Mouse (Mus musculus): ENCODE data around the gene Egln3. TPM values are rescaled to one million over a fixed set of nuclear protein-coding genes. Genes with fewer than 3 reads are reported as not detected.

Gene Egln3
- polyA plus RNA-seq, 1 experiment: 6.3 TPM

DNA sequence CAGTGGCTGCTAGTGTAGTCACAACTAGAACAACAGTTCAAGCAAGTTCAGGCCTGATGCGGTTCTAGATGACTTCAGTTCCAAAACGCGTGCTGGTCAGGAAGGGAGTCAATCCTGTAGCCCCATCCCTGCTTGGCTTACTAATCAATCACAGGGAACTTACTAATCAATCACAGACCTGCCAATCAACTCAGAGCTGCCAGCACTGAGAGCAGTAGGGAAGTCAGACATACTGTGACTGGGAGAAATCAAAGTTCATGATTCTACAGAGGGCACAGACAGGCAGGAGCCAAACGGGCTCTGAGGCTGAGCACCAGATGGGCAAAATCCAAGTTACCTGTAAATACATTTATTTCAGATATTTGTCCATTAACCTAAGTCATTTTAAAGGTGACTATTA is 2.1 kb upstream of the Egln3 start:
- no peak for TF ChIP-seq POLR2A (IDR thresholded peaks at IDR 0.05; ENCODE audit: extremely low read depth, insufficient read depth, low read length)
- H3K27ac ChIP-seq (ENCODE audit: insufficient read depth, low read length): no peak overlapping the region
- no peaks in the 10 kb centered on the region for H3K4me1 ChIP-seq (ENCODE audit: control insufficient read depth, insufficient read depth, low read length)
- no peak overlapping the region for H3K4me3 ChIP-seq (ENCODE audit: insufficient read depth, low read length)

GRCm38 (mm10) chr12:54205195-54205594 is 1.5 kb upstream of the Egln3 start:
- Histone ChIP-seq H3K4me3 (ENCODE audit: insufficient read depth, low read length) (no peak overlapping the region), H3K4me1 (ENCODE audit: control insufficient read depth, insufficient read depth, low read length) (no peaks in the 10 kb centered on the region), H3K27ac (ENCODE audit: insufficient read depth, low read length) (no peak overlapping the region)
- no peak for TF ChIP-seq CTCF (IDR thresholded peaks at IDR 0.05; ENCODE audit: extremely low read depth, insufficient read depth, low read length)

- H3K27ac ChIP-seq (ENCODE audit: insufficient read depth, low read length): no peak overlapping the region
- no peaks in the 10 kb centered on the region for H3K4me1 ChIP-seq (ENCODE audit: control insufficient read depth, insufficient read depth, low read length)
- no peak for TF ChIP-seq CTCF (IDR thresholded peaks at IDR 0.05; ENCODE audit: extremely low read depth, insufficient read depth, low read length)
- TF ChIP-seq POLR2A (IDR thresholded peaks at IDR 0.05; ENCODE audit: extremely low read depth, insufficient read depth, low read length): no peak
- peak overlapping the region; percentile 67 for H3K4me3 ChIP-seq (ENCODE audit: insufficient read depth, low read length)
Observed at GRCm38 (mm10) chr12:54202765-54203655, 650 bp downstream of the Egln3 start.

GRCm38 (mm10) chr12:54202276-54202675 is 1.4 kb downstream of the Egln3 start:
- peak overlapping the region; percentile 67; the same call in 1 of the 2 replicates for H3K4me3 ChIP-seq (ENCODE audit: insufficient read depth, low read length)
- TF ChIP-seq POLR2A (IDR thresholded peaks at IDR 0.05; ENCODE audit: extremely low read depth, insufficient read depth, low read length) (no peak), CTCF (IDR thresholded peaks at IDR 0.05; ENCODE audit: extremely low read depth, insufficient read depth, low read length) (no peak)

GRCm38 (mm10) chr12:54200856-54201255 is 2.8 kb downstream of the Egln3 start:
- Histone ChIP-seq H3K4me1 (ENCODE audit: control insufficient read depth, insufficient read depth, low read length) (peaks cover 6% of the 10 kb centered on the region; the same call in 1 of the 2 replicates), H3K4me3 (ENCODE audit: insufficient read depth, low read length) (no peak overlapping the region), H3K27ac (ENCODE audit: insufficient read depth, low read length) (no peak overlapping the region)
- no peak for TF ChIP-seq CTCF (IDR thresholded peaks at IDR 0.05; ENCODE audit: extremely low read depth, insufficient read depth, low read length)
- no peak for TF ChIP-seq POLR2A (IDR thresholded peaks at IDR 0.05; ENCODE audit: extremely low read depth, insufficient read depth, low read length)

More at GRCm38 (mm10) chr12:54202276-54202675, 1.4 kb downstream of the Egln3 start:
- no peak overlapping the region for H3K27ac ChIP-seq (ENCODE audit: insufficient read depth, low read length)
- peaks cover 5% of the 10 kb centered on the region; the same call in 1 of the 2 replicates for H3K4me1 ChIP-seq (ENCODE audit: control insufficient read depth, insufficient read depth, low read length)

- peaks cover 6% of the 10 kb centered on the region; the same call in 1 of the 2 replicates for H3K4me1 ChIP-seq (ENCODE audit: control insufficient read depth, insufficient read depth, low read length)
- H3K27ac ChIP-seq (ENCODE audit: insufficient read depth, low read length): no peak overlapping the region
- TF ChIP-seq POLR2A (IDR thresholded peaks at IDR 0.05; ENCODE audit: extremely low read depth, insufficient read depth, low read length) (no peak), CTCF (IDR thresholded peaks at IDR 0.05; ENCODE audit: extremely low read depth, insufficient read depth, low read length) (peak; percentile 40; the same call in 1 of the 2 replicates)
- no peak overlapping the region for H3K4me3 ChIP-seq (ENCODE audit: insufficient read depth, low read length)
Observed at GRCm38 (mm10) chr12:54200172-54200571, 3.5 kb downstream of the Egln3 start.

GRCm38 (mm10) chr12:54198282-54198918 is 5.3 kb downstream of the Egln3 start:
- H3K4me1 ChIP-seq (ENCODE audit: control insufficient read depth, insufficient read depth, low read length): peaks cover 6% of the 10 kb centered on the region; the same call in 1 of the 2 replicates
- no peak overlapping the region for H3K4me3 ChIP-seq (ENCODE audit: insufficient read depth, low read length)
- no peak for TF ChIP-seq POLR2A (IDR thresholded peaks at IDR 0.05; ENCODE audit: extremely low read depth, insufficient read depth, low read length)
- no peak for TF ChIP-seq CTCF (IDR thresholded peaks at IDR 0.05; ENCODE audit: extremely low read depth, insufficient read depth, low read length)
- no peak overlapping the region for H3K27ac ChIP-seq (ENCODE audit: insufficient read depth, low read length)

- Histone ChIP-seq H3K4me1 (ENCODE audit: control insufficient read depth, insufficient read depth, low read length) (peaks cover 6% of the 10 kb centered on the region; the same call in 1 of the 2 replicates), H3K4me3 (ENCODE audit: insufficient read depth, low read length) (no peak overlapping the region), H3K27ac (ENCODE audit: insufficient read depth, low read length) (no peak overlapping the region)
- TF ChIP-seq CTCF (IDR thresholded peaks at IDR 0.05; ENCODE audit: extremely low read depth, insufficient read depth, low read length): no peak
- TF ChIP-seq POLR2A (IDR thresholded peaks at IDR 0.05; ENCODE audit: extremely low read depth, insufficient read depth, low read length): no peak
Observed at GRCm38 (mm10) chr12:54197849-54198248, 5.8 kb downstream of the Egln3 start.

DNA sequence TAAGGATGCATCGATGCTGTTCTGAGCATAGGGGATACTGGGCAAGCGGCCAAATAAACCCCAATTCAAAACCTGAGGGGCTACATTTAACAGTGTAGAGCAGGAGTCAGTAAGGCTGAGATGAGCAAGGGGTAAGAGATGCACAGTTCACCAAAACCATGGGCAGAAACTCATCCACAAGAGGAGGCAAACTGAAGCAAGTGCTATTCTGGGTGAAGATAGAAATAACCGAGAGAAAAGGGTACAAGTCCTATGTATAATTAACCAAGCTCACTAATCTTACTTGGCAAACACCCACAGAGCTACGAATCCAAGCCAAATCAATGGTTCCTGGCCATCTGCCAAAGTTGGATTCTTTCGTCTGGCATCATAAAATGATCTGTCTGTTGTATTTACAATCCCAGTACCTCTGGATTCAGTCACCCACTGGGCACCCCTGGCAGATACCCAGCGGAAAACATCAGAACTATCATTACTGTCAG is 6.3 kb downstream of the Egln3 start:
- Histone ChIP-seq H3K27ac (ENCODE audit: insufficient read depth, low read length) (no peak overlapping the region), H3K4me1 (ENCODE audit: control insufficient read depth, insufficient read depth, low read length) (peaks cover 6% of the 10 kb centered on the region; the same call in 1 of the 2 replicates), H3K4me3 (ENCODE audit: insufficient read depth, low read length) (no peak overlapping the region)
- TF ChIP-seq CTCF (IDR thresholded peaks at IDR 0.05; ENCODE audit: extremely low read depth, insufficient read depth, low read length) (no peak), POLR2A (IDR thresholded peaks at IDR 0.05; ENCODE audit: extremely low read depth, insufficient read depth, low read length) (no peak)
